ENCODE assay signal across 11 mouse cellular contexts in the genomic region with DNA sequence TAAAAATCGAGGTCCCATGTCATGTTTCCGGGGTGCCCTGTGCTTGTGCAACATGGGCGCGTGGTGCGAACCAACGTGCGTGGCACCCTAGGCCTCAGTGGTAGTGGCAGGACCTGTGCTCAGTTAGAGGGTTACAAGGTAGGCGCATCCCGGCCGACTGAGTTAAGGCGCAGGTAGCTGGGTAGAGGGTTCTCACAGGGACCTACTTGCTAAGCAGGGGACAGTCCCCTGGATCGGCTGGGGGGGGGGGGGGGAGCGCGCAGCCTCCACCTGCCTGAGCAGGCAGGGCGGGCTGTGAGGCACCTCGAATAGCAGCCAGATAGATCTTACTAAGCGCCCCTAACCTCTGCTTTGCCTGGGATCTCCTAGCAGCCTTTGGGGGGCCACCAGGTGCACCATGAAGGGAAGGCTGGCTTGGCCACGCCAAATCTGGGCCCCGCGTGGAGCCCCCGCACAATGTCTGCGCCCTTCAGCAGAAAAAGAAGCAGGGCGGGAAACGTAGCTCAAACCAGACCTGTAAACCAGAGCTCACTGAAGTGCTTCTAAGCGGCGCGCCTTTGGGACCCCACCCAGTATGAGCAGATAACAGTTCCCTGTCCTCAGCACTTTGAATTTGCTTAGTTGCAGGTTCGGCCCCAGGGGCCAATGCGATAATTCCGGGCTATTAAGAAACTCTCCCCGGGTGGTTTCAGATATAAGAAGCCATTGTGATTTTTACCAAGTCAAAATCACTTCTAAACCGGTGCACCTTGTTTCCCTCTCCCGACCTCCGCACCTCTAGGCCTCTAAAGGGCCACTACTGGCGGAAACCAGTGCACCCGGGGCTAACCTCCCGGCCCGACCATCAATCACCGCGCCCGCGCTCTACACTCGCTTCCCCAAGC. TPM values are rescaled to one million over a fixed set of nuclear protein-coding genes. Genes with fewer than 3 reads are reported as not detected.
DNase-seq lines count a peak whose midpoint lies in the region; ATAC-seq lines count a peak whose summit lies in the region.
"Had no signal": no experiment of that assay in that cellular context is flagged by ENCODE, and none has a peak within 500 bp of the region (broad histone marks: within the 10 kb centered on the region; RNA-seq: fewer than 3 reads in every experiment).

No protein-coding gene starts in this region.

- peak overlapping the region; percentile 98 for H3K9ac ChIP-seq in heart, embryonic 11.5 days (ENCODE audit: low read depth, low read length)
- H3K9ac ChIP-seq in hindbrain, embryonic 11.5 days (ENCODE audit: low read depth, low read length), result peak overlapping the region; percentile 37; the same call in 1 of the 2 replicates
- 0 out of 2 replicates have a peak overlapping the region, but pooled peaks have one; percentile 29 for H3K9ac ChIP-seq in midbrain, embryonic 12.5 days (replicated peaks)

- H3K4me2 ChIP-seq in heart, embryonic 11.5 days, result peak overlapping the region; percentile 76
- H3K4me2 ChIP-seq in hindbrain, embryonic 11.5 days (replicated peaks; ENCODE audit: low read depth, low read length), result peak overlapping the region; percentile 46
- H3K4me2 ChIP-seq in midbrain, embryonic 12.5 days (replicated peaks), result peak overlapping the region; percentile 52

- DNase-seq in heart, adult 8-10 months (ENCODE audit: low spot score), result no peak
- peak; percentile 70 for DNase-seq in ZHBTc4 (ENCODE audit: low read depth, low spot score)
- DNase-seq in hindbrain, embryonic 11.5 days (ENCODE audit: low spot score), result peak; percentile 42
- DNase-seq in layer of hippocampus, adult 8-10 months (ENCODE audit: low spot score in 2 of 2), result no peak
- no peak for DNase-seq in MN1 (ENCODE audit: low spot score)
- DNase-seq in layer of hippocampus, postnatal 10 days (ENCODE audit: low spot score in 2 of 2), result no peak
- DNase-seq: cerebellum, adult 11 months had no signal

- H3K4me1 ChIP-seq in heart, embryonic 11.5 days (ENCODE audit: control insufficient read depth, insufficient read depth, low read length), result peaks cover 11% of the 10 kb centered on the region
- peaks cover 18% of the 10 kb centered on the region for H3K4me1 ChIP-seq in hindbrain, embryonic 11.5 days (replicated peaks; ENCODE audit: control insufficient read depth, insufficient read depth, low read length)
- peaks cover 26% of the 10 kb centered on the region for H3K4me1 ChIP-seq in midbrain, embryonic 12.5 days

- H3K4me3 ChIP-seq in heart, embryonic 11.5 days (ENCODE audit: low read depth, low read length), result peak overlapping the region; percentile 70
- peak overlapping the region; percentile 35 for H3K4me3 ChIP-seq in hindbrain, embryonic 11.5 days (ENCODE audit: low read depth, low read length)
- peak overlapping the region; percentile 43 for H3K4me3 ChIP-seq in midbrain, embryonic 12.5 days
- H3K4me3 ChIP-seq: layer of hippocampus, adult 2 months had no signal

- WGBS in heart, embryonic 11.5 days (ENCODE audit: insufficient replicate concordance), result under 1% methylated on average over 43 of the region's 43 CpGs
- under 1% methylated on average over 39 of the region's 43 CpGs for whole genome bisulfite sequencing in hindbrain, embryonic 11.5 days
- WGBS in midbrain, embryonic 12.5 days, result under 1% methylated on average over 41 of the region's 43 CpGs

- no peak for ATAC-seq in heart, embryonic 11.5 days (replicated peaks; ENCODE audit: insufficient number of reproducible peaks, low FRiP score, low TSS enrichment)
- peak; percentile 20; the same call in 1 of the 2 replicates for ATAC-seq in hindbrain, embryonic 11.5 days (ENCODE audit: low FRiP score)
- ATAC-seq in midbrain, embryonic 12.5 days (ENCODE audit: low FRiP score, low read depth), result no peak

- no peaks in the 10 kb centered on the region; the same call in 1 of the 2 replicates for H3K36me3 ChIP-seq in heart, embryonic 11.5 days (ENCODE audit: control insufficient read depth, insufficient read depth, low read length)
- no peaks in the 10 kb centered on the region for H3K36me3 ChIP-seq in hindbrain, embryonic 11.5 days (ENCODE audit: control insufficient read depth, insufficient read depth, low read length)
- no peaks in the 10 kb centered on the region for H3K36me3 ChIP-seq in midbrain, embryonic 12.5 days

- no peaks in the 10 kb centered on the region for H3K9me3 ChIP-seq in heart, embryonic 11.5 days (replicated peaks; ENCODE audit: control insufficient read depth, low read length)
- no peaks in the 10 kb centered on the region for H3K9me3 ChIP-seq in hindbrain, embryonic 11.5 days (ENCODE audit: control insufficient read depth, low read length)
- no peaks in the 10 kb centered on the region for H3K9me3 ChIP-seq in midbrain, embryonic 12.5 days

- peaks cover 80% of the 10 kb centered on the region for H3K27me3 ChIP-seq in heart, embryonic 11.5 days (ENCODE audit: control insufficient read depth, insufficient read depth, low read length)
- H3K27me3 ChIP-seq in hindbrain, embryonic 11.5 days (ENCODE audit: control insufficient read depth, insufficient read depth, low read length), result peaks cover 96% of the 10 kb centered on the region
- H3K27me3 ChIP-seq in midbrain, embryonic 12.5 days, result peaks cover 96% of the 10 kb centered on the region

- peak overlapping the region; percentile 99 for H3K27ac ChIP-seq in heart, embryonic 11.5 days (ENCODE audit: low read depth, low read length)
- H3K27ac ChIP-seq in hindbrain, embryonic 11.5 days (ENCODE audit: low read depth, low read length), result peak overlapping the region; percentile 42; the same call in 1 of the 2 replicates
- H3K27ac ChIP-seq in midbrain, embryonic 12.5 days (replicated peaks), result no peak overlapping the region
- H3K27ac ChIP-seq: layer of hippocampus, adult 2 months had no signal

RNA-seq across cellular contexts. Expression of a gene that starts 6.6 kb away (rescaled TPM):
- 1,098 and 1,138 TPM in 2 replicates for polyA plus RNA-seq in heart, embryonic 11.5 days (2014; fragmentation: Nextera tagmentation; extraction: Ambion mirVana)
- total RNA-seq in heart, adult 8-10 months (2022), result 10 to 100 TPM; 53.1 to 76.2 (median 63.4) TPM
- polyA plus RNA-seq in hindbrain, embryonic 11.5 days (2014; fragmentation: Nextera tagmentation; extraction: Ambion mirVana), result 189 and 268 TPM in 2 replicates
- 154 and 211 TPM in 2 replicates for polyA plus RNA-seq in midbrain, embryonic 12.5 days (2016; fragmentation: Nextera tagmentation; extraction: Ambion mirVana)
- 10 to 100 TPM; 52.4 to 90.2 (median 73.6) TPM for total RNA-seq in layer of hippocampus, adult 8-10 months (2022)
- 100 to 1,000 TPM; 209 to 223 TPM for total RNA-seq in layer of hippocampus, postnatal 10 days (2021)

RNA-seq across cellular contexts. Expression of a gene that starts 9.7 kb away (rescaled TPM):
- 0.16 and 0.37 TPM in 2 replicates for polyA plus RNA-seq in heart, embryonic 11.5 days (2014; fragmentation: Nextera tagmentation; extraction: Ambion mirVana)
- under 1 TPM in 1 of 4 experiments, not detected in 3; 0.09 TPM for total RNA-seq in heart, adult 8-10 months (2022)
- not detected in 2 replicates for polyA plus RNA-seq in hindbrain, embryonic 11.5 days (2014; fragmentation: Nextera tagmentation; extraction: Ambion mirVana)
- polyA plus RNA-seq in midbrain, embryonic 12.5 days (2016; fragmentation: Nextera tagmentation; extraction: Ambion mirVana), result not detected in 2 replicates
- total RNA-seq in layer of hippocampus, adult 8-10 months (2022), result under 1 TPM in 1 of 4 experiments, not detected in 3; 0.30 TPM
- total RNA-seq in layer of hippocampus, postnatal 10 days (2021), result under 1 TPM; 0.11 to 0.51 TPM
- total RNA-seq: layer of hippocampus, adult 2 months had no signal
- polyA plus RNA-seq: spleen, adult 2 months had no signal

Comparison
In these comparisons a context has a peak if more than half of its experiments do, and no peak if none do; other contexts are left out.
1. H3K9ac ChIP-seq: peak in every context shown above with its lines; median percentile 98 in heart, embryonic 11.5 days; 37 in hindbrain, embryonic 11.5 days; 29 in midbrain, embryonic 12.5 days.
2. DNase-seq: peak in ZHBTc4 (single experiment) and hindbrain, embryonic 11.5 days (single experiment); none in heart, adult 8-10 months (single experiment), layer of hippocampus, adult 8-10 months (0 of 2), MN1 (single experiment) and layer of hippocampus, postnatal 10 days (0 of 2).
3. Peak in every context shown above with its lines, with median percentiles within 50 percentile points of each other: H3K4me2 ChIP-seq and H3K4me3 ChIP-seq.